Mouse (Mus musculus): ENCODE data around the gene Cyp3a13. TPM values are rescaled to one million over a fixed set of nuclear protein-coding genes. Genes with fewer than 3 reads are reported as not detected.
"Not testable (repeated sequence)": the region's sequence is repeated elsewhere in the genome, so short reads cannot be mapped to it uniquely, and the experiment has no call there.

Gene Cyp3a13
- not detected in 2 replicates for polyA plus RNA-seq (2016; fragmentation: Nextera tagmentation; extraction: Ambion mirVana)

DNA sequence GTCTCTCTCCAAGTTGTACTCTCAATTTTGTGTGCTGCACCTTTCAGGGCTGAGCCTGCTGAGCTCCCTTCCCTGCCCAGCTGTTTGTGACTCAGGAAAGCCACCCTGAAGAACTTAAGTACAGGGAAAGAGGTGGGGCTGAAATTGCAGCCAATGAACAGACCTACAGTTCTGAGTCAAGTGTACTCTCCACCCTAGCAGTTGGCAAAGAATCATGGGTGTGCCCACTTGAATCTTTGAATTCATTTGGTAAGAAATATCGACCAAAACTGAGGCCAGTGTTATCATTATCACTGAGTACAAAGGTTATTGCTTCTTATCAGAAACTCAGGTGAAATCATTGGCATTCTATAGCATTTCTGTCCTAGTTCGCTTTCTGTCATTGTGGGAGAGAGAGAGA lies at the start of gene Cyp3a13:
TSS of gene Cyp3a13 (minus strand) at position 88 of the 400 bp plus-strand sequence.
- Histone ChIP-seq H3K4me1 (no peaks in the 10 kb centered on the region), H3K9ac (no peak within 1 kb of the TSS), H3K4me2 (replicated peaks) (no peak within 1 kb of the TSS), H3K9me3 (no peaks in the 10 kb centered on the region), H3K27me3 (replicated peaks) (no peaks in the 10 kb centered on the region), H3K27ac (no peak within 1 kb of the TSS), H3K4me3 (no peak within 1 kb of the TSS), H3K36me3 (no peaks in the 10 kb centered on the region)
- no peak for ATAC-seq (ENCODE audit: low FRiP score, low read depth)
- WGBS: 71% methylated on average over 2 of the region's 2 CpGs

DNA sequence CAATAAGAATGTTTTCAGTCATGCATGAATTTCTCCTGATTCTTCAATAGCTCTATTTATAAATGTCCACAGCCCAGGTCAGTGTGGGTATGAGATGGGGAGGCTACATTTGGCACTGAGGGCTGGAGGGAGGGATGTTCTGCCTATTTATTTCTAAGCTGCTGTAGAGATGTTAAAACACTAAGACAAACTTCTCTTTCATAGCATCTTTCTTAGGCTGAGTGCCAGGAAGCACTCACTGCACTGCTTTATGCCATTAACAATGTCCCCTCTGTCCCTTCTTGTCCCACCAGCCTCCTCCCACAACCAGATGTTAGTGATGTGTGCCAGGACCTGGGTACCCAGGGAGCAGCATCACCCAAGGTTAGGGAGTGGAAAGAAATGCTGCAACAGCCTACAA lies 45.1 kb upstream of the Cyp3a13 start:
- H3K9ac ChIP-seq: no peak overlapping the region
- H3K9me3 ChIP-seq: no peaks in the 10 kb centered on the region
- no peaks in the 10 kb centered on the region for H3K27me3 ChIP-seq (replicated peaks)
- H3K4me3 ChIP-seq: no peak overlapping the region
- no peaks in the 10 kb centered on the region for H3K36me3 ChIP-seq
- no peak for ATAC-seq (ENCODE audit: low FRiP score, low read depth)
- H3K4me2 ChIP-seq (replicated peaks): no peak overlapping the region
- no peaks in the 10 kb centered on the region for H3K4me1 ChIP-seq
- H3K27ac ChIP-seq: no peak overlapping the region

GRCm38 (mm10) chr5:137962945-137963344 lies 41.5 kb upstream of the Cyp3a13 start, which contains the start of gene Gjc3:
TSS of gene Gjc3 (minus strand) at chr5:137963098.
- no peaks in the 10 kb centered on the region for H3K27me3 ChIP-seq (replicated peaks)
- H3K9me3 ChIP-seq: no peaks in the 10 kb centered on the region
- H3K4me3 ChIP-seq: no peak within 1 kb of the TSS
- no peaks in the 10 kb centered on the region for H3K4me1 ChIP-seq
- no peaks in the 10 kb centered on the region for H3K36me3 ChIP-seq
- H3K9ac ChIP-seq: no peak within 1 kb of the TSS
- whole genome bisulfite sequencing: 66% methylated on average over 8 of the region's 8 CpGs
- H3K4me2 ChIP-seq (replicated peaks): no peak within 1 kb of the TSS
- ATAC-seq (ENCODE audit: low FRiP score, low read depth): no peak
- no peak within 1 kb of the TSS for H3K27ac ChIP-seq

DNA sequence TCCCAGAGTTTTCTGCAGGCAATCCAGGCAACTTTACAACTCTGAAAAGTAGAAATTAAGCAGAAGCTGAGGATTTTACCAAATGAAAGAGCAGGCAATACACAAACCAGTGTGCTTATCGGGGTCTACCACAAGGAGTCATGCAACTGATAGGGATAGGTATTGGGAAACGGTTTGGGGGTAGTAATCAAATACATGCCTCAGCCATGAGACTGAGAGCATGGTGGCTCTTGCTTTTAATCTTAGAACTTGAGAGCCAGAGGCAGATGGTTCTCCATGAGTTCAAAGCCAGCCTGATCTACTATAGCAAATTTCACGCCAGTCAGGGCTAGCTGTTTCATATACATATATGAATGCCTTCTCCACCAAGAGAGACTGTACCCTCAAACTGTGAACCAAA lies 35.0 kb upstream of the Cyp3a13 start:
- 88% methylated on average over 3 of the region's 3 CpGs for WGBS
- no peak overlapping the region for H3K27ac ChIP-seq
- no peak overlapping the region for H3K4me2 ChIP-seq (replicated peaks)
- H3K9me3 ChIP-seq: no peaks in the 10 kb centered on the region
- no peaks in the 10 kb centered on the region for H3K4me1 ChIP-seq
- H3K36me3 ChIP-seq: no peaks in the 10 kb centered on the region
- no peaks in the 10 kb centered on the region for H3K27me3 ChIP-seq (replicated peaks)
- ATAC-seq (ENCODE audit: low FRiP score, low read depth): no peak
- no peak overlapping the region for H3K9ac ChIP-seq
- no peak overlapping the region for H3K4me3 ChIP-seq

GRCm38 (mm10) chr5:137951218-137951617 lies 29.8 kb upstream of the Cyp3a13 start:
- no peak overlapping the region for H3K9ac ChIP-seq
- no peaks in the 10 kb centered on the region for H3K27me3 ChIP-seq (replicated peaks)
- no peak for ATAC-seq (ENCODE audit: low FRiP score, low read depth)
- no peaks in the 10 kb centered on the region for H3K4me1 ChIP-seq
- no peak overlapping the region for H3K27ac ChIP-seq
- 43% methylated on average over 6 of the region's 6 CpGs for WGBS
- H3K4me3 ChIP-seq: no peak overlapping the region
- no peaks in the 10 kb centered on the region for H3K36me3 ChIP-seq
- no peak overlapping the region for H3K4me2 ChIP-seq (replicated peaks)
- no peaks in the 10 kb centered on the region for H3K9me3 ChIP-seq

GRCm38 (mm10) chr5:137947303-137947702 lies 25.9 kb upstream of the Cyp3a13 start:
- Histone ChIP-seq H3K9me3 (no peaks in the 10 kb centered on the region), H3K9ac (no peak overlapping the region), H3K4me1 (no peaks in the 10 kb centered on the region), H3K27ac (no peak overlapping the region), H3K4me2 (replicated peaks) (no peak overlapping the region), H3K36me3 (no peaks in the 10 kb centered on the region), H3K4me3 (no peak overlapping the region), H3K27me3 (replicated peaks) (no peaks in the 10 kb centered on the region)
- ATAC-seq (ENCODE audit: low FRiP score, low read depth): no peak

DNA sequence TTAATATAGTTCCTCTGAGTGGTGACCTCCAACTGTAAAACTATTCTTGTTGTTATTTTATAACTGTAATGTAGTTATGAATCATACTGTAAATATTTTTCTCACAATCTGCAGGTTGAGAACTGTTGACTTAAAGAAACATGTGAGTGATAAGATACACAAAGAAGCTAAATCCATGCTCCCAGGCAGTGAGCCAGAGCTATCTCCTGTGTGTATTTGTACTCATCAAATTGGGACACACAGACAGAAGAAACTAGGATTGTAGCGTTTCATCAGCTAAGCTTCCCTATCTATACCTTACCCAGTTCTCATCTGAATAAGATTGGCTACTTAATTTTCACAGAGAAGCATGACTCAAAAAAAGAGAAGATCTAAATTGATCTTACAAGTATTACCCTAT lies 21.7 kb upstream of the Cyp3a13 start:
- WGBS: 82% methylated on average over 1 of the region's 1 CpGs
- Histone ChIP-seq H3K36me3 (no peaks in the 10 kb centered on the region), H3K27ac (no peak overlapping the region), H3K4me2 (replicated peaks) (no peak overlapping the region), H3K4me3 (no peak overlapping the region), H3K27me3 (replicated peaks) (no peaks in the 10 kb centered on the region), H3K4me1 (no peaks in the 10 kb centered on the region), H3K9me3 (no peaks in the 10 kb centered on the region), H3K9ac (no peak overlapping the region)
- no peak for ATAC-seq (ENCODE audit: low FRiP score, low read depth)

DNA sequence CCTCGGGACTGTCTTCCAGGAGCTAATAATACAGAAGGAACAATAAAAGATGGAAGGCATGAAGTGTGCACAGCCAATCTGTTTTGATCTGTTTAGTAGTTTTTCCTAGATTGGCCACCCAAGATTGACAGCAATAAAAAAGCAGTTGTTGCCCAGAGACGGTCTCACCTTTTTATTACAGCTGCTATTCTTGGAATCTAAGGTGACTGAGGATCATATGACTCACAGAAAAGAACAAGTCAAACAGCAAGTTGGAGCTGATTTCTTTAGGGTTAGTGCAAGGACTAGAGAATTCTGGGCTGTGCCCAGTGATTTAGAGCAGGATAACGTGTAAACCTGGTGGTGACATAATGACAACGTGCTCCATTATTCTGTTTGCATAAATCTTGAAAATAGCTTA lies 19.5 kb upstream of the Cyp3a13 start:
- Histone ChIP-seq H3K36me3 (no peaks in the 10 kb centered on the region), H3K4me1 (no peaks in the 10 kb centered on the region), H3K9ac (no peak overlapping the region), H3K27me3 (replicated peaks) (no peaks in the 10 kb centered on the region), H3K9me3 (no peaks in the 10 kb centered on the region), H3K4me3 (no peak overlapping the region), H3K27ac (no peak overlapping the region), H3K4me2 (replicated peaks) (no peak overlapping the region)
- ATAC-seq (ENCODE audit: low FRiP score, low read depth): no peak
- WGBS: 81% methylated on average over 4 of the region's 4 CpGs

DNA sequence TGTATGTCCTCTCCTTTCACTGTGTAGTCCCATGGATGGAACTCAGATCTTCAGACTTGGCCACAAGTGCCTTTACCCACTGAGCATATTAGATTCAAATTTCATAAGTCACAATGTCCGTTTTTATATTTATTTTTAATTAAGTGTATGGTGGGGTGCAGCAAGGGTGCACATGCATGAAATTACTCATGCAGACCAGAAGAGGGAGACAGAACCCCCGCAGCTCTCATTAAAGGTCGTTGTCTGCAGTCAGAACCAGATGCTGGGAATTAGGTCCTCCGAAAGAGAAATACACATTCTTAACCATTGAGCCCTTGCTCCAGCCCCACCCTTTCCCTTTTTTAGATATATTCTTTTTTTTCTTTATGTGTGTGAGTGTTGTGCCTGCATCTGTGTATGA lies 15.8 kb upstream of the Cyp3a13 start:
- Histone ChIP-seq H3K27me3 (replicated peaks) (no peaks in the 10 kb centered on the region), H3K9me3 (no peaks in the 10 kb centered on the region), H3K36me3 (no peaks in the 10 kb centered on the region), H3K4me3 (no peak overlapping the region), H3K9ac (no peak overlapping the region), H3K4me1 (no peaks in the 10 kb centered on the region), H3K27ac (no peak overlapping the region), H3K4me2 (replicated peaks) (no peak overlapping the region)
- WGBS: 73% methylated on average over 4 of the region's 4 CpGs
- no peak for ATAC-seq (ENCODE audit: low FRiP score, low read depth)

DNA sequence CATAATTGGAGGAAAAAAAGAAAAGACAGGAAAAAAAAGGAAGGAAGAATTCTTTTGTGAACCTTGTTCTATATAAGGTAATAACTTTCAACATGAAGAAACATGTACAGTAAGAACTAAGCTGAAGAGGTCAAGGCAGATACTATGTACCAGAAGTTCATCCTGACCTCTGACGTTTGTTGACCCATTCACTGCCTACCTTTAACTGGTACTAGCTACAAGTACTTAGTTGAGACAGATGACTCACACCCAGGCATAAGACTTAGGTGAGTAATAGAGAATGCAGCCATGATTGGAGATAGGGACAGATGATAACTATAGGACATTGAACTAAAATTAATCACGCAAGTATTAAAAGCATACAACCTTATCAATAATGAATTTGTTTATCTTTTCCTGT lies 15.1 kb upstream of the Cyp3a13 start:
- H3K27me3 ChIP-seq (replicated peaks): no peaks in the 10 kb centered on the region
- 86% methylated on average over 2 of the region's 2 CpGs for WGBS
- H3K36me3 ChIP-seq: no peaks in the 10 kb centered on the region
- no peaks in the 10 kb centered on the region for H3K9me3 ChIP-seq
- no peak overlapping the region for H3K9ac ChIP-seq
- ATAC-seq (ENCODE audit: low FRiP score, low read depth): no peak
- H3K27ac ChIP-seq: no peak overlapping the region
- H3K4me2 ChIP-seq (replicated peaks): no peak overlapping the region
- H3K4me3 ChIP-seq: no peak overlapping the region
- H3K4me1 ChIP-seq: no peaks in the 10 kb centered on the region

DNA sequence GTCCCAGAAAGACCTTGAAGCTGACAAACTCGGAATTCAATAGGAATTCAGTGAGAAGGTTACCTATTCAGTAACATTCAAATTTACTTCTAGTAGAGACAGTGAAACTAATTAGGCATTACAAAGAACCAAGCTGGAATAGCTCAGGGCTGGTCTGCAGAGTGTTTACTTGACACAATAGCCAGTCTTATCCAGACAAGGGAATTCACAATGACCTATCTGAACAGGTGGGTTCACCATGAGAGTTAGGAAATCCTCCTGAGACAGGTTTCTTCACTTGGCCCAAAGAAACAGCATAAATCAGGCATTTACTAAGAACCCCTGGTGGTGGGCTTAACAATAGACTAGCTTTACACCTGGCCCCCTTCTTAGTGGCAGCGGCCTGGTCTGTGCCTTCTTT lies 12.5 kb upstream of the Cyp3a13 start:
- ATAC-seq (ENCODE audit: low FRiP score, low read depth); H3K4me2 ChIP-seq (replicated peaks); H3K9ac ChIP-seq; H3K27me3 ChIP-seq (replicated peaks); H3K9me3 ChIP-seq; H3K36me3 ChIP-seq; H3K27ac ChIP-seq; H3K4me3 ChIP-seq; H3K4me1 ChIP-seq: not testable (repeated sequence)
- 70% methylated on average over 2 of the region's 2 CpGs for WGBS

GRCm38 (mm10) chr5:137928439-137928838 lies 7.0 kb upstream of the Cyp3a13 start:
- H3K27me3 ChIP-seq (replicated peaks): no peaks in the 10 kb centered on the region
- WGBS: 80% methylated on average over 11 of the region's 11 CpGs
- H3K9ac ChIP-seq: no peak overlapping the region
- H3K9me3 ChIP-seq: no peaks in the 10 kb centered on the region
- no peak for ATAC-seq (ENCODE audit: low FRiP score, low read depth)
- no peaks in the 10 kb centered on the region for H3K36me3 ChIP-seq
- H3K4me2 ChIP-seq (replicated peaks): no peak overlapping the region
- no peak overlapping the region for H3K4me3 ChIP-seq
- H3K27ac ChIP-seq: no peak overlapping the region
- H3K4me1 ChIP-seq: no peaks in the 10 kb centered on the region

DNA sequence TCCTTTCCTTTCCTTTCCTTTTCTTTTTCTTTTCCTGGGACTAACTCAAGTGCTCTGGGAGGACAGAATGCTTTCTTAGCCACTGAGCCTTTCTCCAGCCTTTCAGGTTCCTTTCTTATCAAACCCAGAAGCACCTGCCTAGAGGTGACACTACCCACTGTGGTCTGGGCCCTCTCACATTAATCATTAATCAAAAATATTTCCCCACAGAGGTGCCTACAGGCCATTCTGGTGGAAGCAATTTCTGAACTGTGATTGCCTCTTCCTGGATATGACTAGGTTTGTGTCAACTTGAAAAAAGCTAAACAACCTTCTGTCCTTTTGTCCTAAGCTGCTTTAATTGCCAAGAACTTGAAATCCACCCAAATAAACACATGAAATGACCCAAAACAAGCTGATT lies 752 bp upstream of the Cyp3a13 start:
- Histone ChIP-seq H3K36me3 (no peaks in the 10 kb centered on the region), H3K4me3 (no peak overlapping the region)
- no peak for ATAC-seq (ENCODE audit: low FRiP score, low read depth)

DNA sequence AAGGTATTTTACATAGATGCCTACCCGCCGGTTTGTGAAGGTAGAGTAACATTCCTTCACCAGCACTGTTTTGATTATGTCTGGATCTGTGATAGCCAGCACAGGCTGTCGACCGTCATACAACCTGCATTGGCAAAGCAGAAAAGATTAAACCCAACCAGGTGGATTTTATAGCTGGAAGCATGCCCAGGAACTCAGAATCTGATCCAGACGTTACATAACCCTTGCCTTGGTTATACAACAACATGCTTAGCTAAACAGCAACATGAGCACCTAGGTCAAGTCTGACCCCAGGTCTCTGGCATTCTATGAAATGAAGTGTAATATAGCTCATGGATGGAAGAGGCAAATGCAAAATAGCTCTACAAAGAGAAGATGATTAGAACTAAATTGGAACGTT lies 5.9 kb downstream of the Cyp3a13 start:
- Histone ChIP-seq H3K4me1 (no peaks in the 10 kb centered on the region), H3K9me3 (no peaks in the 10 kb centered on the region), H3K4me3 (no peak overlapping the region), H3K27me3 (replicated peaks) (no peaks in the 10 kb centered on the region), H3K4me2 (replicated peaks) (no peak overlapping the region), H3K36me3 (no peaks in the 10 kb centered on the region), H3K9ac (no peak overlapping the region), H3K27ac (no peak overlapping the region)
- 83% methylated on average over 6 of the region's 6 CpGs for WGBS
- no peak for ATAC-seq (ENCODE audit: low FRiP score, low read depth)

More for the DNA sequence above, 752 bp upstream of the Cyp3a13 start:
- Histone ChIP-seq H3K27ac (no peak overlapping the region), H3K4me2 (replicated peaks) (no peak overlapping the region), H3K9me3 (no peaks in the 10 kb centered on the region), H3K4me1 (no peaks in the 10 kb centered on the region), H3K27me3 (replicated peaks) (no peaks in the 10 kb centered on the region), H3K9ac (no peak overlapping the region)

Measured in neural tube, embryonic 12.5 days (tissue).